Mouse (Mus musculus) kidney, postnatal 10 days (tissue): ENCODE results near the gene Trappc3l.
"Not testable (repeated sequence)": the region's sequence is repeated elsewhere in the genome, so short reads cannot be mapped to it uniquely, and the experiment has no call there.

Source experiments
- DNase-seq: peaks from one replicate; pipeline ENCODE4 v3.0.0; 2021; ENCODE audit warnings: mixed read lengths

Gene Trappc3l

GRCm38 (mm10) chr10:34037401-34037800, at the start of gene Trappc3l:
Trappc3l (plus strand) TSS chr10:34037597.
- DNase-seq, result no peak

- not testable (repeated sequence) for DNase-seq
Observed at GRCm38 (mm10) chr10:33996686-33997085, 40.7 kb upstream of the Trappc3l start.

- DNase-seq, result no peak
Observed at GRCm38 (mm10) chr10:33998397-33998796, 39.0 kb upstream of the Trappc3l start.

- DNase-seq, result no peak
Observed at GRCm38 (mm10) chr10:34012581-34012980, 24.8 kb upstream of the Trappc3l start.

- DNase-seq, result no peak
Observed at GRCm38 (mm10) chr10:34013241-34013640, 24.2 kb upstream of the Trappc3l start.

GRCm38 (mm10) chr10:34018746-34019301, 18.6 kb upstream of the Trappc3l start:
- no peak for DNase-seq

GRCm38 (mm10) chr10:34019302-34020075, 17.9 kb upstream of the Trappc3l start, which contains the start of gene Rwdd1:
Rwdd1 (minus strand) TSS chr10:34019624.
- peak; percentile 98 for DNase-seq

- no peak for DNase-seq
Observed at GRCm38 (mm10) chr10:34030322-34030721, 7.1 kb upstream of the Trappc3l start.

- peak; percentile 91 for DNase-seq
Observed at GRCm38 (mm10) chr10:34033630-34034305, 3.6 kb upstream of the Trappc3l start.

- no peak for DNase-seq
Observed at GRCm38 (mm10) chr10:34036587-34036986, 810 bp upstream of the Trappc3l start.

- DNase-seq, result no peak
Observed at GRCm38 (mm10) chr10:34044210-34044609, 6.8 kb downstream of the Trappc3l start, which contains the start of gene Calhm4. Calhm4 (minus strand) TSS chr10:34044310.

- no peak for DNase-seq
Observed at GRCm38 (mm10) chr10:34053987-34054386, 16.6 kb downstream of the Trappc3l start.

GRCm38 (mm10) chr10:34066591-34066990, 29.2 kb downstream of the Trappc3l start:
- no peak for DNase-seq

- no peak for DNase-seq
Observed at GRCm38 (mm10) chr10:34069606-34070005, 32.2 kb downstream of the Trappc3l start.

GRCm38 (mm10) chr10:34070999-34071492, 33.6 kb downstream of the Trappc3l start:
- DNase-seq, result no peak

- DNase-seq, result no peak
Observed at GRCm38 (mm10) chr10:34071650-34072049, 34.3 kb downstream of the Trappc3l start.

- no peak for DNase-seq
Observed at GRCm38 (mm10) chr10:34074522-34075200, 37.3 kb downstream of the Trappc3l start.

- DNase-seq, result no peak
Observed at GRCm38 (mm10) chr10:34086514-34086913, 49.1 kb downstream of the Trappc3l start.

GRCm38 (mm10) chr10:34088515-34088914, 51.1 kb downstream of the Trappc3l start:
- DNase-seq, result no peak

GRCm38 (mm10) chr10:34089517-34089916, 52.1 kb downstream of the Trappc3l start:
- no peak for DNase-seq

GRCm38 (mm10) chr10:34090481-34090880, 53.1 kb downstream of the Trappc3l start:
- peak; percentile 11 for DNase-seq

- DNase-seq, result no peak
Observed at GRCm38 (mm10) chr10:34091888-34092287, 54.5 kb downstream of the Trappc3l start.

GRCm38 (mm10) chr10:34095147-34095546, 57.8 kb downstream of the Trappc3l start:
- DNase-seq, result no peak
